Mouse (Mus musculus): Measurements from ENCODE around the gene Msi1.

The Msi1 gene

GRCm38 (mm10) chr5:115429359-115430186 lies at the start of gene Msi1:
Gene Msi1, plus strand, starts transcription at chr5:115429599.
- no peak for DNase-seq (ENCODE audit: low spot score in 2 of 2)

DNA sequence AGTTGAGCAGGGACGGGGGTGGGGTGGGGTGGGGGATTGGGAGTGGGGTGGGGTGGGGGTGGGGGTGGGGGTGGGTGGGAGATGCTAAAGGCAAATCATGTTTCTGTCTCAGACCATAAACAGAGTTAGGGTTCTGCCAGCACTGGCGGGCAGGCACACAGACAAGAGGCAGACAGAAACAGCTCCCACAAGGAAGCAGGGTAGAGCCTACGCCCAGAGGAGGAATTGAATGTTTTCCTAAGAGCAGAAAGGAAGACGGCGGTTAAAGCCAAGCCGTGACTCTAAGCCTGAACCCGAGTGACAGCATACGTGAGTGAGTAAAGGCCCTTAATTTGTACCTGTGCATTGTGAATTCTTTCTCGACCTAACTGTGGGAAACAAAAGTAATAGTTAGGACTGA lies 37.5 kb upstream of the Msi1 start:
- DNase-seq (ENCODE audit: low spot score in 2 of 2), result no peak

DNA sequence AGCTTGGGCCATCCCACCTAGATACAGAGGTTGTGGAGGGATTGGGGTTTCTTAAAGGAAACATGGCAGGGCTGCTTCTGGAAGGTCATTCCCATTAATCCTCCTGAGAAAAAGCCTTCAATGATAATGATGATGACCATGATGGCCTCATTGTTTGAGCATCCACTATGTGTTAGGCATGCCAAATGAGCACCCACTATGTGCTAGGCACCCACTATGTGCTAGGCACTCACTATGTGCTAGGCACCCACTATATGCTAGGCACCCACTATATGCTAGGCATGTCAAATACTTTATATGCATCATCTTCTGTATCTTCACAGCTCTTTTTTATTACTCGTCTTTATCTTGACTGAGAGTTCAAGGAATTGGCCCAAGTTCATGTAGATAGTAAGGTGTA lies 36.4 kb upstream of the Msi1 start:
- DNase-seq (ENCODE audit: low spot score in 2 of 2), result no peak

- DNase-seq (ENCODE audit: low spot score in 2 of 2), result no peak
Measured at GRCm38 (mm10) chr5:115394223-115394622, 35.2 kb upstream of the Msi1 start.

- DNase-seq (ENCODE audit: low spot score in 2 of 2), result no peak
Measured at GRCm38 (mm10) chr5:115394836-115395235, 34.6 kb upstream of the Msi1 start.

- no peak for DNase-seq (ENCODE audit: low spot score in 2 of 2)
Measured at GRCm38 (mm10) chr5:115396654-115397053, 32.7 kb upstream of the Msi1 start.

DNA sequence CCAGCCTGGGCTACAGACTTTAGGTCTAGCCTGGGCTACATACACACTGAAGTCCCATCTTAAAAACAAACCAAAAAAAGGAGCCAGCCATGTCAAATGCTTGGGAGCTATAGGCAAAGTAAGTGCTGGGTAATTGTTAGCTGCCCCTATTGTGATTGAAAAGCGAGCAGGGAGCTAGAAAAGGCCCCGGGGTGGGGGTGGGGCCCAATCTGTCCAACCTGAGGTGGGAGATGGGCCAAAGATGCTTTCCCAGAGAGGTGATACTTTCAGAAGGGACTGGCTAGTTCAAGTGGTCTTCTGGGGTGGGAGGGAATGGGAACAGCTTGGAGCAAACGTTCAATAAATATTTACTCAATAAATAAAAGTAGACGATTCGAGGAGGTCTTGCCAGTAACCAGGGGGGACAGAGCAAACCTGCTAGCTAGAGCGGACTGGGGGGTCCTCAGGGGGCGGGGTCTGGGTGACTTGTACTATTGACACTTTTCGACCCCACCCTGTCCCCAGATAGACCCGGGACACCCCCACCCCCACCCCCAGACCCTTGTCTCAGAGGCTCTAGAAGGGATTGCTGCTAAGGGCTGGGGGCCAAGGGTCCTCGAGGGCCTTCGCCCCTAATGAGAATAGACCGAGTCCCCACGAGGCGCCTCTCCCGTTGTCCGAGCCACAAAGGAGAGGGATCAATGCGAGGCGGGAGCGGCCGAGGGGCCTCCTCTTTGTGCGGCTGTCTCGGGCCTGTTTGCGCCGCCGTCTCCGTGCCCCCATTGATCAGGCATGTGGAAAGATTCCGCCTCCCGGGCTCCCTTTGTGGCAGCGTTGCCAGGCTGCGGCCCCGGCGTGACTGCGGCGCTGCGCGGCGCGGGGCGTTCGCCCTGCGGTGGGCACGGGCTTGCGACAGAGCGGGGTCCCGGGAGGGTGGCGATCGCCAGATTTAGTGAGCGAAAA lies 31.3 kb upstream of the Msi1 start:
- DNase-seq (ENCODE audit: low spot score in 2 of 2), result peak; percentile 51 to 52

GRCm38 (mm10) chr5:115402063-115402462 lies 27.3 kb upstream of the Msi1 start:
- DNase-seq (ENCODE audit: low spot score in 2 of 2), result no peak

DNA sequence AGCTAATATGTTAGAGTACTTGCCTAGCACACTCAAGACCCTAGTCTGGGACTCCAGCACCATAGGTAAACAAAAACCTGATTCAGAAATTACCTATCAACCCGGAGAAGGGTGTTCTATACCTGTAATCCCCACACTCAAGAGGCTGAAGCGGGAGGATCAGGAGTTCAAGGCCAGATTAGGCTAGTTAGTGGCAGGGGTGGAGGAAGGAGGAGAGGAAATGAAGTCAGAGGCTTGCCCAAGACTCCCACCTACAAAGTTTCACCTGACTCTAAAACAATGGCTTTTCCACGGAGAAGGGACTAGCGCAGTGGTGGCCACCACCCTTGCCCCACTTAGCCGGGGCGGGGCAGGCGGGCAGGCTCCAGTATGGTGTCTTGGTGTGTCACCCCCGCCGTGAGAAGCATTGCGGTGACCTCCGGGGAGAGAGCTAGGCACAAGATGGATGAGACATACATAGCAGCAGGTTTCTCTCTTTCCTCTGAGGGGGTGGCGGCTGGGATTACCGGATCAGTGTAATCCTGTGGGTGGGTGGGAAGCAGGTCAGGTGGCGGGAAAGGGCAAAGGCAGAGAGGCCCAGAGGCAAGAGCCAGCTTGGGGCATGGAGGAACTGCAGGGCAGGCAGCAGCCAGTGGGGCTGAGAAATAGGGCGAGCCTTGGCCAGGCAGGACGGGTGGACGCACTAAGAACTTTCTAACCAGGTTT lies 25.8 kb upstream of the Msi1 start:
- no peak for DNase-seq (ENCODE audit: low spot score in 2 of 2)

- peak; percentile 10 to 22 for DNase-seq (ENCODE audit: low spot score in 2 of 2)
Measured at GRCm38 (mm10) chr5:115404241-115404794, 25.1 kb upstream of the Msi1 start.

- no peak for DNase-seq (ENCODE audit: low spot score in 2 of 2)
Measured at GRCm38 (mm10) chr5:115405205-115405604, 24.2 kb upstream of the Msi1 start.

DNA sequence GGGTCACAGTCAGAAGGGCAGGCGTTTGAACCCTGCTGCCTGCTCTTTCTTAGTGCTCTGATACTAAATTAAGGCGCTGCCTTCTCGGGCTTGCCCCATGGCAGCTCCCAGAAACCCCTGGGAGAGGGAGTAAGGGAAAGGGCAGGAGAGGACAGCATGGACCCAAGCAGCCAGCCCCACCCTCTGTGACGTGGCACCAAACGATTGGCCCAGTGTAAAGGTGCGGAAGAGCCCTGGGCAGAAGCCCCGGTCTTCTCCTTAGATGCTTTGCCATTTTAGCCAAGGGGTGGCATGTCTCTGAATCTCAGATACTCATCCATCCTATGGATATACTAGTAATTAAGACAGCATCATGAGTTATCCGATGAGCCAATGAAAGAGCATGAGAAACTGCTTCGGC lies 21.3 kb upstream of the Msi1 start:
- DNase-seq (ENCODE audit: low spot score in 2 of 2), result no peak

- DNase-seq (ENCODE audit: low spot score in 2 of 2), result no peak
Measured at GRCm38 (mm10) chr5:115415111-115416085, 14.0 kb upstream of the Msi1 start.

DNA sequence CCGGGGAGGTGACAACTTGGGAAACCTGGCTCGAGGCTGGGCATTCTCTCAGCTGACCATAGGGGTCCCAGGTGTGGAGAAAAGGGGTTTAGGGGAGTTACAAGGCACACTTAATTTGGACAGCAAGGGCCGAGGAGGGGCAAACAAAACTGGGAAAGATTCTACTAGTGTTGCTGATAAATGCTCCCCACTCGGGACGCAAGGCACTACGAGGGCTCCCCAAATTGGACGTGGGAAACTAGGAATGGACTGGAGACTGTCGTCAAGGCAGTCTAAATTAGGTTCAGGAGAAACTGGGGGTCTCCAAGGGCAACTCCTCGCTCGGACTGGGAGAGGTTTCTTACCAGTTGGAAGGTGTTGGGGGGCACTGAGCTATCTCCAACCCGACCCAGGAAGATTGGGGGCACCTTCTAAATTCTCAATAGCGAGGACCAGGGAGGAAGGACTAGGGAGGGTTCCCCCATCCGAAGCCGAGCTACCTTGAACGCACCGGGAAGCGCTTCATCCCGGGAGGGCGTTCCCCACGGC lies 504 bp upstream of the Msi1 start:
- DNase-seq (ENCODE audit: low spot score in 2 of 2), result no peak

DNA sequence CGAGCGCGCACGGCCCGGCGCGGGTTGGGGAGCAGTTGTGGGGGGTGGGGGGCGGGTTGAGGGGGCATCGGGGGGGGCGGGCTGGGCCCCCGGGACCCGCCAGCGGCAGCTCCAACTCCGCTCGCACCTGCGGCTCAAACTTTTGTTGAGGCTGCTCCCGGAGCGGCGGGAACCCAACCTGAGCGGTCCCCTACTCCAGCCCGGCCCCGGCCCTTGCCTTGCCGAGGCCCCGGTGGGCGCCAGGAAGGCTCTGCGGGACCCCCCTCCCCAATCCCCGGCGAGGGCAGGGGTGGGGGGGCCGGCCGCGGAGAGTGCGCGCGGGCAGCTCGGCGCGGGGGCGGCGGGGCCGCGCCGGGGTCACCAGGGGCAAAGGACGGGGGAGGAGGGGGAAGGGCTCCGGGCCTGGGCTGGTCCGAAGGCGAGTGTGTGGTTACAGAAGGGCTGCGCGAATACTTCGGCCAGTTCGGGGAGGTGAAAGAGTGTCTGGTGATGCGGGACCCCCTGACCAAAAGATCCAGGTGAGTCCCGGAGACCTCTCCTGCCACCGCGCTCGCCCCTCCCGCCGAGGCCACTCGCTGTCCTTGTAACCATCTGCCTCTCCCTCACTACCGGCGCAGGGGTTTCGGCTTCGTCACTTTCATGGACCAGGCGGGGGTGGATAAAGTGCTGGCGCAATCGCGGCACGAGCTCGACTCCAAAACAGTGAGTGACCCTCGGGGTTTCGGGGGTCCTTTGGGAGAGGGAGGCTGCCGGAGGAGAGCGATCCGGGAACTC lies 975 bp downstream of the Msi1 start:
- DNase-seq (ENCODE audit: low spot score in 2 of 2), result no peak

DNA sequence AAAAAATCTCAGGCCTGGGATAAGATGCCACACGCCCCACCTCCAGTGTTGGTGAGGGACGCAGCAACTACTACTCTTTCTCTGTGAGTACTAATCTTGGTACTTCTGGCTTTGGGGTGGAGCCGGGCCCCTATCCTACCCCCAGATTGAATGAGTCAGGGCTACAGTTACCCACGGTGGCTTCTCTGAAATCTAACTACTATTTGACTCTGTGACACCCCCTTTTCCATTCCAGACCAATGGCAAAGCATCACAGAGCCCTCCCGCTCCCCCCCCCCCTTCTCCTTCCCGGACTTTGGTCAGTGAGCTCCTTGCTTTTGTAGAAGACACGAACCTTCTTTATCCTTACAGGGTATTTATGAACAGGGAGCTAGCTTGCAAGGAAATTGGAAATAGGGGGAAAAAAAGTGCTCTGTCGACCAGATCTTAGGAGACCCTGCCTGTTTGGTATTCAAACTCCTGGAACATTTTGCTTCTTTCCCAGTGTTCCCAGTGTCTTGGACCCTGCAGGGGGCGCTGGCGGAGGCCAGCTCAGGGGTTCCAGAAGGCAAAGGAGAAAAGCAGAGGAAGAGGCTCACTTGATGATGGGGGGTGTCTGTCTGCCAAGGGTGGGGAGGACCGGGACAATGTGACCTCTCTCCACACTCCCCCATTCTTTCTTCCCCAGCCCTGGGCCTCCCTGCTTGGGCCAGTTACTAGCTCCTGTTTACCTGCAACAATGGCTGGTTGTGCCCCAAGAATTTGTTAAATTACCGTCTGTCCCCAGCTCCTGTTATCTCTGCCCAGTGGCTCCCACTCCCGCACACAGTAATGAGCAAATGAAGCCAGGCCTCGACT lies 1.9 kb downstream of the Msi1 start:
- no peak for DNase-seq (ENCODE audit: low spot score in 2 of 2)

DNA sequence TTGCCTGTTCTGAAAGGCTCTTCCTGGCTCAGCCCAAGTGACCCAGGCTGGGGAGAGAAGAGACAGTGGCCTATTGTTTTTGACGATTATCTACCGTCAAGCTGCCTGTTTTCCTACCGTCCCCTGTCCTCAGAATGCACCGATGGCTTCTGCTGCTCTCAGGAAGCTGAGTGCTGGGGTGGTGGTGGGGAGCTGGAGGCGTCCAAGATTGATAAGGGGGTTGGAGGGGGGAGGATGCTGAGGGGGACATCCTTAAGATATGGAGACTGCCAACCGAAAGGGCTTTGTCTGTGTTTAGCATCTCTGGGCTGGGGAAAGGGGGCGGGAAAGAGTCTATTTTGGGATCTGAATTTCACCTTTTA lies 2.5 kb downstream of the Msi1 start:
- no peak for DNase-seq (ENCODE audit: low spot score in 2 of 2)

DNA sequence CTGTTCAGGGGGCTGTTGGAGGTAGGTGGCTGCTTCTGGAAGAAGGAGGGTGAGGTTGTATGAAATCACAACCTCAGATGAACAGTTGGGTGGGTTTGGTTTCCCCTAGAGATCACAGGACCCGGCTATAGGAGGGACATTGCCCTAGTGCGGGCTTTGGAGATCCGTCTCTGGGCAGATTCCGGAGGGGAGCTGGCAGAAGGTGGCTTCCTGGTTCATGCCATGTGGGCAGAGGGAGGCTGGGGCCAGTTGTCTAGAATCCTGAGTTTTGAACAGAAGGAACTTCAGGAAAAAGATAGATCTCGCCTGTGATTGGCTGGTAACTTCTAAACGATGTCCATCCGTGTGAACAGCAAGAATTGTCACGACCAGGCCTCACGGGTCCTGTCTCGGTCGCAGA lies 3.0 kb downstream of the Msi1 start:
- DNase-seq (ENCODE audit: low spot score in 2 of 2), result no peak

DNA sequence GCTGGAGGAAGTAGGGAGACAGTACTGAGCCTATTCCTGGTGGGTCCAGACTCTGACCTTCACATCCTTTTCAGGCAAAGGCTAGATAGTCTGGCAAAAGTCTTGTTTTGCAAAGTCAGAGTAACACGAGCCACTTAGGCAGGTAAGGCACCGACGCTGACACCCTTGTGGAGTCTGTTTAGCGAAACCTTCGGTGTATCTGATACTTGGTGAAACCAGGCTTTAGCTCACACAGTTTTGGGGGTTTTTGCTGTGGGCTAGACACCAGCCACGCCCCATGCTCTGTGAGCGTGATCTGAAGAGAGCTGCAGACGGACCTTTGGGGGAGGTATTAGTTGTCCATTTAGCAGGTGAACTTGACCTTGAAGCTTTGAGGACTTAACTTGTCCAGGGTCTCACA lies 3.8 kb downstream of the Msi1 start:
- DNase-seq (ENCODE audit: low spot score in 2 of 2), result no peak

Data from right cerebral cortex, adult 2 months (tissue).